In the genomic region with DNA sequence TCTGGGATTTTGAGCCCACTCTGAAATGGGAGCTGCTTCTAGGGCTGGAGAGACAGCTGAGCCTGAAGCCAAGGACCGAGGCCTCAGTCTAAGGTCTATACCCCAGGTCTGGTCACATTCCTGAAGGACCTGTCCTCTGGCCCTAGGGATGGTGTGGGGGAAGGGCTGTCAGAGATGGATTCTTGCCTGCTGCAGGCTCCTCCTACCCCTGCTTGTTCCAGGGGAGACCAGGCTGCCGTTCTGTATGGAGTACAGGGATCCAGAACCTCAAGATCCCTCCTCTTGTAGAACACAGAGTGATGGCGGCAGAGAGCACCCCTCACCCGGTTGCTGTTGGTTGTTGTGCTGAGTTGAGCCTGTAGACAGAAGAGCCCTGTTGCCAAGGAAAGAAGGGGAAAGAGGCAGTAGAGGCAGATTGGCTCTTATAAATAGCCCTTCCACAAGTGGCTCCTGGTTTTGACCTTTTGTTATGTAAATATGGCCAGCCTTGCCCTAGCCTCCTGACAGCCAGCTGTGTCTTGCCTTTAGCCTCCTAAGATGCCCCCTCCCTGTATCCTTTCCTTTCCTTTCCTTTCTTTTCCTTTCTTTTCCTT, we compare ENCODE assay signal across 9 mouse cellular contexts. TPM values are rescaled to one million over a fixed set of nuclear protein-coding genes. Genes with fewer than 3 reads are reported as not detected.
DNase-seq lines count a peak whose midpoint lies in the region.
"Had no signal": no experiment of that assay in that cellular context is flagged by ENCODE, and none has a peak within 500 bp of the region (broad histone marks: within the 10 kb centered on the region; RNA-seq: fewer than 3 reads in every experiment).

No protein-coding gene starts in this region.

- peaks cover 41% of the 10 kb centered on the region for H3K36me3 ChIP-seq in forebrain, embryonic 10.5 days (replicated peaks)

- H3K27ac ChIP-seq in forebrain, embryonic 10.5 days, result peak overlapping the region; percentile 72
- H3K27ac ChIP-seq: gastrocnemius, adult 2 months had no signal

- DNase-seq in adrenal gland, postnatal 10 days, result peak; percentile 24
- DNase-seq in adrenal gland, postnatal 4 days (ENCODE audit: low spot score in 2 of 2), result no peak
- DNase-seq in kidney, postnatal 25 days, result peak; percentile 32 to 68
- DNase-seq in kidney, adult 9 months, result no peak
- peak; percentile 21 for DNase-seq in forebrain, embryonic 10.5 days (ENCODE audit: extremely low spot score, low spot score)
- DNase-seq in mesoderm, embryonic 11.5 days (ENCODE audit: low read depth, low spot score), result peak; percentile 24
- DNase-seq in cerebellum, postnatal 36 days, result no peak
- DNase-seq in urinary bladder, postnatal 14 days (ENCODE audit: low spot score), result no peak
- DNase-seq: gastrocnemius, adult 2 months had no signal

- H3K9me3 ChIP-seq in forebrain, embryonic 10.5 days, result no peaks in the 10 kb centered on the region

- H3K4me1 ChIP-seq in forebrain, embryonic 10.5 days, result peaks cover 47% of the 10 kb centered on the region

- H3K4me3 ChIP-seq in forebrain, embryonic 10.5 days, result peak overlapping the region; percentile 22; the same call in 1 of the 2 replicates
- H3K4me3 ChIP-seq: gastrocnemius, adult 2 months had no signal

- WGBS in forebrain, embryonic 10.5 days, result 29% methylated on average over 4 of the region's 4 CpGs

- H3K27me3 ChIP-seq in forebrain, embryonic 10.5 days (ENCODE audit: poor library complexity, severe bottlenecking), result no peaks in the 10 kb centered on the region

RNA-seq across cellular contexts. Expression of a gene that starts 20.7 kb away (rescaled TPM):
- total RNA-seq in adrenal gland, postnatal 10 days (2021), result 1 to 10 TPM; 3.2 to 3.3 TPM
- 1 to 10 TPM; 5.6 TPM for total RNA-seq in adrenal gland, postnatal 4 days (2021)
- polyA plus RNA-seq in forebrain, embryonic 10.5 days (2016; fragmentation: Nextera tagmentation; extraction: Ambion mirVana), result 14.7 and 16.5 TPM in 2 replicates

RNA-seq across cellular contexts. Expression of a gene that starts 21.8 kb away (rescaled TPM):
- 10 to 100 TPM in 1 of 2 experiments, 1 to 10 TPM in 1; 6.2 to 11.9 TPM for total RNA-seq in adrenal gland, postnatal 10 days (2021)
- 10 to 100 TPM; 22.9 to 26.7 TPM for total RNA-seq in adrenal gland, postnatal 4 days (2021)
- 7.8 and 8.8 TPM in 2 replicates for polyA plus RNA-seq in forebrain, embryonic 10.5 days (2016; fragmentation: Nextera tagmentation; extraction: Ambion mirVana)

RNA-seq across cellular contexts. Expression of a gene that starts 45.7 kb away (rescaled TPM):
- under 1 TPM in 1 of 2 experiments, not detected in 1; 0.06 TPM for total RNA-seq in adrenal gland, postnatal 10 days (2021)
- under 1 TPM in 1 of 2 experiments, not detected in 1; 0.22 TPM for total RNA-seq in adrenal gland, postnatal 4 days (2021)
- 1.2 and 1.6 TPM in 2 replicates for polyA plus RNA-seq in forebrain, embryonic 10.5 days (2016; fragmentation: Nextera tagmentation; extraction: Ambion mirVana)

RNA-seq across cellular contexts. Expression of a gene that starts 51.7 kb away (rescaled TPM):
- 100 to 1,000 TPM; 163 to 176 TPM for total RNA-seq in adrenal gland, postnatal 10 days (2021)
- 100 to 1,000 TPM; 200 to 206 TPM for total RNA-seq in adrenal gland, postnatal 4 days (2021)
- 436 and 440 TPM in 2 replicates for polyA plus RNA-seq in forebrain, embryonic 10.5 days (2016; fragmentation: Nextera tagmentation; extraction: Ambion mirVana)

Comparison
In these comparisons a context has a peak if more than half of its experiments do, and no peak if none do; other contexts are left out.
1. DNase-seq: peak in adrenal gland, postnatal 10 days (single experiment), kidney, postnatal 25 days (2 of 2), forebrain, embryonic 10.5 days (single experiment) and mesoderm, embryonic 11.5 days (single experiment); none in adrenal gland, postnatal 4 days (0 of 2), kidney, adult 9 months (single experiment), cerebellum, postnatal 36 days (0 of 2) and urinary bladder, postnatal 14 days (single experiment).